Comparison of ENCODE assay signal across 24 mouse cellular contexts in the genomic region with DNA sequence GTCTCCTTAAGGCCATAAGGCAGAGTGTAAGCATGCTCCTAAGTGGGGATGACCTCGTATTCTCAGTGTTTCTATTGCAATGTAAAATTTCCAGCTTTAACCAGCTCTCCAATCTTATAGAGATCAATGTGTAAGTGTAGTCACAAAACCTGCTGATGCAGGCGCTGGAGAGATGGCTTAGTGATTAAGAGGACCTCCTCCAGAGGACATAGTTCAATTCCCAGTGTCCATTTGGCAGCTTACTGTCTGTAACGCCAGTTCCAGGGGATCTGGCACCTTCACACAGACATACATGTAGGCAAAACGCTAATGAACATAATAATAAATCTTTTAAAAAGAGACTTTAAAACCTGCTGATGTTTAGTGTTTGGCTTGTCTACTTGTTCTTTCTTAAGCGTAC.
A peak's percentile ranks its signal among the peaks of the same experiment; 100 is the strongest.
DNase-seq lines count a peak whose midpoint lies in the region; ATAC-seq lines count a peak whose summit lies in the region.
"Had no signal": no experiment of that assay in that cellular context is flagged by ENCODE, and none has a peak within 500 bp of the region (broad histone marks: within the 10 kb centered on the region; RNA-seq: fewer than 3 reads in every experiment).

No protein-coding gene starts in this region.

- no peak for ATAC-seq in kidney, embryonic 15.5 days (replicated peaks; ENCODE audit: low FRiP score)
- ATAC-seq in erythroblast, adult 5-6 weeks (replicated peaks; ENCODE audit: low FRiP score, poor library complexity, severe bottlenecking) = no peak
- ATAC-seq: activated CD4-positive, CD25-positive, alpha-beta regulatory T cell, adult 4 months; CD4-positive, CD25-positive, alpha-beta regulatory T cell, adult 4 months; forebrain, embryonic 15.5 days had no signal

- H3K4me3 ChIP-seq in kidney, embryonic 15.5 days (replicated peaks) = no peak overlapping the region
- H3K4me3 ChIP-seq: erythroblast, embryonic 14.5 days; forebrain, embryonic 12.5 days; forebrain, embryonic 15.5 days; hindbrain, embryonic 12.5 days; hindbrain, embryonic 15.5 days had no signal

- H3K9me3 ChIP-seq in kidney, embryonic 15.5 days (replicated peaks) = no peaks in the 10 kb centered on the region
- H3K9me3 ChIP-seq: forebrain, embryonic 12.5 days; forebrain, embryonic 15.5 days; hindbrain, embryonic 12.5 days; hindbrain, embryonic 15.5 days had no signal

- H3K9ac ChIP-seq in kidney, embryonic 15.5 days = no peak overlapping the region
- H3K9ac ChIP-seq: forebrain, embryonic 12.5 days; forebrain, embryonic 15.5 days; hindbrain, embryonic 12.5 days; hindbrain, embryonic 15.5 days had no signal

- no peak overlapping the region for H3K27ac ChIP-seq in kidney, embryonic 15.5 days
- H3K27ac ChIP-seq: forebrain, embryonic 12.5 days; forebrain, embryonic 15.5 days; hindbrain, embryonic 12.5 days; hindbrain, embryonic 15.5 days had no signal

- DNase-seq in kidney, adult 18-20 months = peak; percentile 12
- DNase-seq in kidney, adult 8-10 months = peak; percentile 48 to 61
- peak; percentile 23 for DNase-seq in kidney, postnatal 10 days
- DNase-seq in kidney, postnatal 36 days = peak; percentile 52 to 63
- no peak for DNase-seq in Muller cell, postnatal 12 days (ENCODE audit: inconsistent ontology term)
- no peak for DNase-seq in liver
- DNase-seq: adrenal gland, adult 8-10 months; adrenal gland, postnatal 25 days; cerebellum, adult 11-12 months; cerebellum, adult 8-10 months; cerebellum, postnatal 10 days; cerebellum, postnatal 36 days; gastrocnemius, postnatal 10 days; heart, adult 11 months had no signal

- WGBS in kidney, embryonic 15.5 days = 79% methylated on average over 5 of the region's 5 CpGs

- H3K4me2 ChIP-seq in kidney, embryonic 15.5 days = no peak overlapping the region
- H3K4me2 ChIP-seq: forebrain, embryonic 12.5 days; forebrain, embryonic 15.5 days; heart, embryonic 11.5 days; hindbrain, embryonic 12.5 days; hindbrain, embryonic 15.5 days had no signal

- H3K36me3 ChIP-seq in kidney, embryonic 15.5 days = peaks cover 28% of the 10 kb centered on the region

- no peaks in the 10 kb centered on the region for H3K27me3 ChIP-seq in kidney, embryonic 15.5 days
- H3K27me3 ChIP-seq: forebrain, embryonic 12.5 days; forebrain, embryonic 15.5 days; hindbrain, embryonic 12.5 days; hindbrain, embryonic 15.5 days had no signal

- H3K4me1 ChIP-seq in kidney, embryonic 15.5 days = no peaks in the 10 kb centered on the region
- H3K4me1 ChIP-seq: forebrain, embryonic 12.5 days; forebrain, embryonic 15.5 days; hindbrain, embryonic 12.5 days; hindbrain, embryonic 15.5 days had no signal

Comparison
In these comparisons a context has a peak if more than half of its experiments do, and no peak if none do; other contexts are left out.
1. DNase-seq: peak in kidney, adult 18-20 months (single experiment), kidney, adult 8-10 months (2 of 2), kidney, postnatal 10 days (single experiment) and kidney, postnatal 36 days (2 of 2); none in Muller cell, postnatal 12 days (single experiment) and liver (single experiment).